Mouse (Mus musculus): ENCODE data around the gene Mlx. TPM values are rescaled to one million over a fixed set of nuclear protein-coding genes. Genes with fewer than 3 reads are reported as not detected.
"Not testable (repeated sequence)": the region's sequence is repeated elsewhere in the genome, so short reads cannot be mapped to it uniquely, and the experiment has no call there.

Gene Mlx
- polyA plus RNA-seq, 1 experiment from 2014 or later: 53.8 TPM

DNA sequence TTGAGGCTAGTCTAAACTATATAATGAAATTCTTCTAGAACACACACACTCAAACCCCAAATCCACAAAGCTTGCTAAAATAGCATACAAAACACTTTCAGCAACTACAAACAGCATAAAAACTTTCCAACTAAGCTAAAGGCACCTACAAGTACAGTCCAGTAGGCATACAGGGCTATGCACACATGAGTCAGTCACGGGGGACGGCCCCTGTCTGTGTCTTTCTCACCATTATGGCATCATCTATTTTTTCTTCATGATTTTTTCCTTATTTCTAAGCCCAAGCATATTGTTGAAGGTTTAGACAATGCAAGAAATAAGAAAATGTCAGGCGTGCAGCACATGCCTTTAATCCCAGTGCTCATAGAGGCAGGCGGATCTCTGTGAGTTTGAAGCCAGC lies 24.1 kb downstream of the Mlx start:
- peaks cover 3% of the 10 kb centered on the region; the same call in 1 of the 2 replicates for H3K36me3 ChIP-seq
- H3K4me1 ChIP-seq: no peaks in the 10 kb centered on the region
- no peak overlapping the region for H3K9ac ChIP-seq
- H3K4me3 ChIP-seq: no peak overlapping the region
- H3K27me3 ChIP-seq: no peaks in the 10 kb centered on the region
- WGBS: 85% methylated on average over 4 of the region's 4 CpGs
- ATAC-seq (ENCODE audit: insufficient number of reproducible peaks, low FRiP score, low TSS enrichment, low read depth): no peak
- no peak overlapping the region for H3K4me2 ChIP-seq
- H3K9me3 ChIP-seq: no peaks in the 10 kb centered on the region
- no peak overlapping the region for H3K27ac ChIP-seq

DNA sequence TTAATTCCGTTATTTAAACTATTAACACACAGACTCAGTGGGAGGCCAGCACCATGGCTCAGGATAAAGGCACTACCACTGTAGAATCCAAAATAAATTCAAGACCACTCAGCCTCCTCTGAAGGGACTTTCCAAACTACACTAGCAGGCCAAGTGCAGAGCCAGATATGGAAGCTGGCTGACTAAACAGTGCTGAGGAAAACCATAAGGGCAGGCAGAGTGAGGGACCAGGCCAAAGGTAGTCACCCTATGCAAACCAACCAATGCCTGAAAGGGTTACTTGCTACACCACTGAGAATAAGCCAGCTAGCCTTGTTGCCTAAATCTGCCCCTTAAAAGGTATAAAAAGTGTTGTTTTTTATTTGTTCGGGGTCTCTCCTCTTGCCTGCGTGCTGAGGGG lies 25.1 kb downstream of the Mlx start:
- H3K27me3 ChIP-seq: no peaks in the 10 kb centered on the region
- 0 out of 2 replicates have a peak, but pooled peaks cover 4% of the 10 kb centered on the region for H3K4me1 ChIP-seq
- WGBS: 82% methylated on average over 3 of the region's 3 CpGs
- no peak overlapping the region for H3K9ac ChIP-seq
- no peak overlapping the region for H3K27ac ChIP-seq
- no peaks in the 10 kb centered on the region for H3K9me3 ChIP-seq
- peaks cover 10% of the 10 kb centered on the region; the same call in 1 of the 2 replicates for H3K36me3 ChIP-seq
- ATAC-seq (ENCODE audit: insufficient number of reproducible peaks, low FRiP score, low TSS enrichment, low read depth): no peak
- no peak overlapping the region for H3K4me2 ChIP-seq
- H3K4me3 ChIP-seq: no peak overlapping the region

DNA sequence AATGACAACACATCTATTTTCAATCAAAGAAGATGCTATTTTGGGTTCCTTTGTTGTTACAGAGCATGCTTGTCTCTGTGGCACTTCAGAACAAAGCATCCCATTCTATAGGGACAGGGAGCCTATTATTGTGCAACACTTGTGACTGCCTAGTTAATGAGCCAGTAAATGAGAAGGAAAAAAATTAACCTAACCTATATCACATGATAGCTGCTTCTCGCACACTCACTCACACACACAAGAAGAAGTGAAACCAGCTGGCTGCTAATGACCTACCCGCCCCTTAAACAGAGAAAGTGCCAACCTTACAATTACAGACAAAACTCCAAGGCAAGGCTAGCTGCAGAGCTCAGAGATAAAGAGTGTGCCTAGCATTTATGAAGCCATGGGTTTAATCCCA lies 28.5 kb downstream of the Mlx start:
- Histone ChIP-seq H3K4me2 (no peak overlapping the region), H3K4me1 (peaks cover 20% of the 10 kb centered on the region)
- 54% methylated on average over 2 of the region's 2 CpGs for WGBS

DNA sequence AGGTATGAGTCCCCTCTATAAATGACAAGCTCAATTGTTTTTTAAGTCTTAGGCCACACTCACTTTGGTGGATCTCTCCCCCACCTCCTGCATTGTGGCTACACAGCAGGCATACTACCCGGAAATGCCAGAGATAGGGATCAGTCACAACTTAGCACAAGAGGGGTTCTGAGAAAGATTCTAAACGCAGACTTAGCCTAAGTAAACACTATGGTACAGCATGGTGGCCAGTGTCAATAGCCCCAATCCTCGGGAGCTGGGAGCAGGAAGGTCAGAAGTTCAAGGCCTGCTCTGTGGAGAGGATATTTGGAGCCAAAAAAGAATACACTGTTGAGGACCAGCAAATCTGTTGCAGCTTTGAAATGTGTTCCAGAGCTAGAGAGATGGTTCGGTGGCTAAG lies 31.0 kb downstream of the Mlx start:
- WGBS: 46% methylated on average over 4 of the region's 4 CpGs
- 0 out of 2 replicates have a peak overlapping the region, but pooled peaks have one; percentile 2 for H3K27ac ChIP-seq
- ATAC-seq (ENCODE audit: insufficient number of reproducible peaks, low FRiP score, low TSS enrichment, low read depth): no peak
- H3K4me2 ChIP-seq: peak overlapping the region; percentile 79
- H3K4me1 ChIP-seq: peaks cover 24% of the 10 kb centered on the region
- H3K27me3 ChIP-seq: no peaks in the 10 kb centered on the region
- no peaks in the 10 kb centered on the region for H3K9me3 ChIP-seq
- peak overlapping the region; percentile 93 for H3K9ac ChIP-seq
- H3K4me3 ChIP-seq: peak overlapping the region; percentile 98
- H3K36me3 ChIP-seq: peaks cover 20% of the 10 kb centered on the region

More for the DNA sequence above, 28.5 kb downstream of the Mlx start:
- Histone ChIP-seq H3K27ac (no peak overlapping the region), H3K9ac (no peak overlapping the region), H3K9me3 (no peaks in the 10 kb centered on the region), H3K4me3 (no peak overlapping the region), H3K27me3 (no peaks in the 10 kb centered on the region), H3K36me3 (peaks cover 10% of the 10 kb centered on the region; the same call in 1 of the 2 replicates)
- no peak for ATAC-seq (ENCODE audit: insufficient number of reproducible peaks, low FRiP score, low TSS enrichment, low read depth)

DNA sequence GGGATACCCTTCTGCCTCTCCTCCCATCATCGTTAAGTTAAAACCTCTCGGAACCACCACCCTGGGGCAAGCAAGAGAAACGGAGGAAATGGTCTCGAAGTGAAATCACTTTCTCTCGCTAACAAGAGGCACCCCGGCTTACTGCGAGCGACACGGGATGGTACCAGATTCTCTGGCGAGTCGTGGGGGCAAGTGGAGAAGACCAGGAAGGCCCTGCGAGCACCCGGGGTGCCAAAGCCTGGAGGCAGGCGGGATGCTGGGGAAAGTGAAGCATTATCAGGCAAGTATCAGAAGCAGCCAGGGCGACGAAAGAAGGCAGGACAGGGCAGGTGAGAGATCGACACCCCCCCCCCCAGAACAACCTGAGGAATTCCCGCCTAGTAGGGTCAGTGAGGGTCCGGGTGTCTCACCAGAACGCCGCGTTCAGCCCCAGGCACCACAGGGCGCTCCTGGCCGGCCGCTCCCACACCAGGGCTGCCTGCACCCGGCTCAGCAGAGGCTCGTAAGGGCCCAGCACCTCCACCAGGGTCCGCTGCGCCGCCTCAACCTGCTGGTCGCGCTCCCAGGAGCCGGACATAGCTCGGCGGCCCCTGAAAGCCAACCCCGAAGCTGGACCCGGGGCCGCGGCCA lies 32.2 kb downstream of the Mlx start:
- Histone ChIP-seq H3K4me1 (peaks cover 24% of the 10 kb centered on the region), H3K27ac (peak overlapping the region; percentile 88), H3K9me3 (no peaks in the 10 kb centered on the region), H3K4me3 (peak overlapping the region; percentile 98), H3K9ac (peak overlapping the region; percentile 93), H3K27me3 (no peaks in the 10 kb centered on the region), H3K36me3 (peaks cover 26% of the 10 kb centered on the region), H3K4me2 (peak overlapping the region; percentile 79)
- ATAC-seq (ENCODE audit: insufficient number of reproducible peaks, low FRiP score, low TSS enrichment, low read depth): peak; percentile 70
- WGBS: under 1% methylated on average over 39 of the region's 39 CpGs

DNA sequence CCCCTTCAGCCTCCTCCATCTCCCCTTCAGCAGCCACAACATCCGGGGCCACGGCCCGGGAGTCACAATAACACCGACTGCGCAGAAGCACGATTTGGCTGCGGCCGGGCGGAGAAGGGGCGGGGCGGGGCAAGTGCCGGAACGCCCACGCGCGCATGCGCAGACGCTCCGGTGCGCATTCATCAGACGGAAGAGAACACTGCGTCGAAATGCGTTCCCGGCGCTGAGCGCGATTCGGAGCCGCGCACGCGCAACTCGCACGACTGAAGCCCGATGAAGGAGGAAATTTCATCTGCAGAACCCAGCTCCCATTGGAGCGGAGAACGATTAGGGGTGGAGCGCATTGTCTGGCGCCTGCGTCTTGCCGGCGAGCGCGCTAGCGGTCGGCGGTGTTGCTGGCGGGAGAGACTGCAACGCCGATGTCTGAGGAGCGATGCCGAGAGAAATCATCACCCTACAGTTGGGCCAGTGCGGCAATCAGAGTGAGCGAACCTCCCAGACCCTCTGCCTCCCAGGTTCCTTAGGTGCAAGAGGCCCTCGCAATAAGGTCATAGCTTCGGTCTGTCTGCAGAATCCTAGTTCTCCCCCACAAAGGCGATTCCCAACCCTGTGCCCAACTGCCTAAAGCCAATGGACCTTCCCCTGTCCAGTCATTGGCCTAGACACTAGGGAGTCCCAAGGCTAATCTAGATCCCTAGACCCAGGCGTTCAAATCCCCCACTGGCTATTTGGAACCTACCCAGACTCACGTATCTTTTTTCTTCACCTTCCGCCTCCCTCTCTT lies 32.9 kb downstream of the Mlx start, which contains the start of the genes Retreg3 and Tubg1:
Retreg3 (minus strand) TSS at position 133 of the 784 bp plus-strand sequence.
Tubg1 (plus strand) TSS at position 178 of the 784 bp plus-strand sequence.
- peak; percentile 96 for ATAC-seq (ENCODE audit: insufficient number of reproducible peaks, low FRiP score, low TSS enrichment, low read depth)
- WGBS: under 1% methylated on average over 61 of the region's 61 CpGs
- peak within 1 kb of the TSS; percentile 85 for H3K4me2 ChIP-seq
- no peaks in the 10 kb centered on the region for H3K9me3 ChIP-seq
- peak within 1 kb of the TSS; percentile 93 for H3K9ac ChIP-seq
- peak within 1 kb of the TSS; percentile 98 for H3K4me3 ChIP-seq
- peaks cover 31% of the 10 kb centered on the region for H3K36me3 ChIP-seq
- peaks cover 24% of the 10 kb centered on the region for H3K4me1 ChIP-seq
- H3K27me3 ChIP-seq: no peaks in the 10 kb centered on the region
- H3K27ac ChIP-seq: peak within 1 kb of the TSS; percentile 89

DNA sequence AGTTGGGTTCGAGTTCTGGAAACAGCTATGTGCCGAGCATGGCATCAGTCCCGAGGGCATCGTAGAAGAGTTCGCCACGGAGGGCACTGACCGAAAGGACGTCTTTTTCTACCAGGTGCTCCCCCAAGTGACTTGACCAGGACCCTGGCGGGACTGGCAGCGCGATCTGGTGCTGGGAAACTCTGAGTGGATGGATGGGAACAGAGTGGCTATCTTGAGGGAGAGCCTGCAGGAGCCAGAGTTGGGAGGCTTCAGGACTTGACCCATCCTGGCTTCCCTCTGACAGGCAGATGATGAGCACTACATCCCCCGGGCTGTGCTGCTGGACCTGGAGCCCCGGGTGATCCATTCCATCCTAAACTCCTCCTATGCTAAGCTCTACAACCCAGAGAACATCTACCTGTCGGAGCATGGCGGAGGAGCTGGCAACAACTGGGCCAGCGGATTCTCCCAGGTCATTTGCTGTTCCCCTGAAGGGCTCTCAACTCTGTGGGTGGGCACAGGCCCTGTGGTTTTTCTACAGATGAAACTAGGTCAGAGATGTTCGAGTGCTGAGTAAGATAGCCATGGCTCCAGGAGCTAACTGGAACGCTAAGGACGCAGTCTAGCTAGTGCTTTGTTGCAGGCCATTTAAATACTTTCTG lies 33.6 kb downstream of the Mlx start:
- Histone ChIP-seq H3K4me2 (peak overlapping the region; percentile 85), H3K27me3 (no peaks in the 10 kb centered on the region), H3K4me3 (peak overlapping the region; percentile 98), H3K27ac (peak overlapping the region; percentile 89), H3K9ac (peak overlapping the region; percentile 74), H3K36me3 (peaks cover 38% of the 10 kb centered on the region), H3K4me1 (peaks cover 24% of the 10 kb centered on the region), H3K9me3 (no peaks in the 10 kb centered on the region)
- ATAC-seq (ENCODE audit: insufficient number of reproducible peaks, low FRiP score, low TSS enrichment, low read depth): no peak
- 21% methylated on average over 19 of the region's 19 CpGs for WGBS

DNA sequence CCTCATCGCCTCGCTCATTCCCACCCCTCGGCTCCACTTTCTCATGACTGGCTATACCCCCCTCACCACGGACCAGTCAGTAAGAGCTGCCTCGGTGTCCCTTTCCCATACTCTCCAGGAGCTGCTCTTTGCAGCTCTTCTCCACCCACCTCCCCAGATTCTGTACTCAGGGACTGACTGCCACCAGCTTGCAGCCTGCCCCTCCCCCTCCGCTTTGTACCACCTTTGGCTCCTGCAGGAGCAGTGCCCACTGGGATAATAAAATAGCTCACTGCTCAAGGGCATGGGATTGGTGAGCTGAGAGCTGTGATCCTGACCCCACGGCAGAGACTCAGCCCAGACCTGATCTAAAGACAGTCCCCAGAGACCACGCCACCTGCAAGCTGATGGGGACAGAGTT lies 37.4 kb downstream of the Mlx start:
- H3K9ac ChIP-seq; H3K27me3 ChIP-seq; H3K4me1 ChIP-seq; H3K4me3 ChIP-seq; H3K27ac ChIP-seq; ATAC-seq (ENCODE audit: insufficient number of reproducible peaks, low FRiP score, low TSS enrichment, low read depth); H3K9me3 ChIP-seq; H3K4me2 ChIP-seq: not testable (repeated sequence)
- 93% methylated on average over 8 of the region's 8 CpGs for WGBS
- peaks cover 43% of the 10 kb centered on the region for H3K36me3 ChIP-seq

DNA sequence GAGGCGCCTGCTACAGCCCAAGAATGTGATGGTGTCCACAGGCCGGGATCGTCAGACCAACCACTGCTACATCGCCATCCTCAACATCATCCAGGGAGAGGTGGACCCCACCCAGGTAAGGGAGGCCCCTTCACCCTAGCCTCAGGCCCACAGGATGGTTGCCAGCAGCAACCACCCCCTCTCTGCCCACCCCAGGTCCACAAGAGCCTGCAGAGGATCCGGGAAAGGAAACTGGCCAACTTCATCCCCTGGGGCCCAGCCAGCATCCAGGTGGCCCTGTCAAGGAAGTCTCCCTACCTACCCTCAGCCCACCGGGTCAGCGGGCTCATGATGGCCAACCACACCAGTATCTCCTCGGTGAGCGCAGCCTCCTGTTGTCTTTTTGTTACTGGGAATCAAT lies 37.9 kb downstream of the Mlx start:
- H3K4me2 ChIP-seq, H3K27ac ChIP-seq, H3K9me3 ChIP-seq, H3K27me3 ChIP-seq, H3K4me3 ChIP-seq, H3K4me1 ChIP-seq, H3K9ac ChIP-seq: not testable (repeated sequence)
- peaks cover 43% of the 10 kb centered on the region for H3K36me3 ChIP-seq
- 92% methylated on average over 8 of the region's 9 CpGs for WGBS
- 0 out of 2 replicates have a peak, but pooled peaks have one; percentile 21 for ATAC-seq (ENCODE audit: insufficient number of reproducible peaks, low FRiP score, low TSS enrichment, low read depth)

DNA sequence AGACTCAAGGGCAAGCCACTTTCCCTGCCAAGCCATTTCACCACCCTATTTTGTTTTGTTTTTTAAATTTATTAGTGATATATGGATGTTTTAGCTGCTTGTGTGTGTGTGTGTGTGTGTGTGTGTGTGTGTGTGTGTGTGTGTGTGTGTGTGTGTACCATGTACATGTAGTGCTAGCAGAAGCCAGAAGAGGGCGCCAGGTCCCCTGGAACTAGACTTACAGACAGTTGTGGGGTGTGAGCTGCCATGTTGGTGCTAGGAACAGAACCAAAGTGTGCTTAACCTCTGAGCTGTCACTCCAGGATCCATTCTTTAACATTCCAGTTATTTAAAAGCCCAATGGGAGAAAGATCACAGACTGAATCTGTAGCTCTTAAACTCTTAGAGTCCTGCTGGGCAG lies 40.0 kb downstream of the Mlx start:
- Histone ChIP-seq H3K36me3 (peaks cover 43% of the 10 kb centered on the region), H3K9ac (no peak overlapping the region), H3K4me1 (peaks cover 3% of the 10 kb centered on the region; the same call in 1 of the 2 replicates), H3K9me3 (no peaks in the 10 kb centered on the region), H3K27ac (no peak overlapping the region), H3K4me3 (no peak overlapping the region), H3K27me3 (no peaks in the 10 kb centered on the region), H3K4me2 (no peak overlapping the region)
- no peak for ATAC-seq (ENCODE audit: insufficient number of reproducible peaks, low FRiP score, low TSS enrichment, low read depth)
- 100% methylated on average over 1 of the region's 1 CpGs for WGBS

DNA sequence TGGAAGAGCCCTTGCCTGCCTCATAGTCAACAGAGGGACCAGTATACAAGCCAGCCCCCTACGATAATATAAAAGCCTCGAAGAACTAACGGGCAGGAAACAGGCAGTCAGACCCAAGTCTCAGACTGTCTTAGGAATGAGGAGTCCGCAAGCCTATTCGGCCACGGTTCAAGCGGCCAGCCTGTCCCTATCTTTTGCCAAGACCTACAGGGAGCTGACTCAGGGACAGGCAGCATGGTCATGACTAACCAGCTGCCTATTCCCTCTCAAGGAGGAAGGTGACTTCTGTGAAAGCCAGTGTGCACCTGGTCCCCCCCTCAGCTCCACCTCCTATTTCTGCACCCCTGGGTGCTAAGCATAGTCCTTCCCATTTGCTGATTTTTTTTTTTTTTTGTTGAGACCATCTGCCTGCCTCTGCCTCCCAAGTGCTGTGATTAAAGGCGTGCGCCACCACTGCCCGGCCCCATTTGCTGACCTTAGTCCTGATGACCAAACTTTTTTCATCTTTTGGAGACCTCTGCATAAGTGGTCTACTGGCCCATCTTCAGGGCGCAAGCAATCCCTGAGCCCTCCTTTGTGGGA lies 42.0 kb downstream of the Mlx start:
- Histone ChIP-seq H3K9ac (no peak overlapping the region), H3K4me1 (peaks cover 3% of the 10 kb centered on the region; the same call in 1 of the 2 replicates), H3K4me3 (no peak overlapping the region), H3K27me3 (no peaks in the 10 kb centered on the region), H3K4me2 (no peak overlapping the region), H3K9me3 (no peaks in the 10 kb centered on the region), H3K27ac (no peak overlapping the region), H3K36me3 (peaks cover 25% of the 10 kb centered on the region)
- 86% methylated on average over 11 of the region's 11 CpGs for WGBS
- no peak for ATAC-seq (ENCODE audit: insufficient number of reproducible peaks, low FRiP score, low TSS enrichment, low read depth)

Data from limb, embryonic 15.5 days (tissue).